Mouse (Mus musculus): ENCODE results near the gene Bgn. TPM values are rescaled to one million over a fixed set of nuclear protein-coding genes. Genes with fewer than 3 reads are reported as not detected.

Bgn gene
- total RNA-seq (2022): 10 to 100 TPM; 18.7 to 23.5 (median 19.3) TPM

- no peak for DNase-seq (ENCODE audit: low spot score in 2 of 2)
These were observed at the start of gene Bgn for GRCm38 (mm10) chrX:73483484-73483810. Bgn (plus strand) TSS chrX:73483602.

- no peak for DNase-seq (ENCODE audit: low spot score in 2 of 2)
These were observed 48.1 kb upstream of the Bgn start, which contains the start of gene Trex2 for GRCm38 (mm10) chrX:73435252-73435651. Trex2 (minus strand) TSS chrX:73435344.

GRCm38 (mm10) chrX:73441428-73441827, 42.0 kb upstream of the Bgn start:
- DNase-seq (ENCODE audit: low spot score in 2 of 2): no peak

- peak in 1 of 2 experiments; percentile 54 for DNase-seq (ENCODE audit: low spot score in 2 of 2)
These were observed 31.5 kb upstream of the Bgn start for GRCm38 (mm10) chrX:73451949-73452348.

GRCm38 (mm10) chrX:73458877-73459392, 24.5 kb upstream of the Bgn start, which contains the start of gene Haus7:
Haus7 (minus strand) TSS chrX:73459044.
- peak; percentile 74 to 92 for DNase-seq (ENCODE audit: low spot score in 2 of 2)

- no peak for DNase-seq (ENCODE audit: low spot score in 2 of 2)
These were observed 22.6 kb upstream of the Bgn start for GRCm38 (mm10) chrX:73460792-73461191.

- no peak for DNase-seq (ENCODE audit: low spot score in 2 of 2)
These were observed 17.8 kb upstream of the Bgn start for GRCm38 (mm10) chrX:73465483-73466186.

- DNase-seq (ENCODE audit: low spot score in 2 of 2): no peak
These were observed 15.8 kb upstream of the Bgn start for GRCm38 (mm10) chrX:73467446-73468241.

- DNase-seq (ENCODE audit: low spot score in 2 of 2): no peak
These were observed 15.1 kb upstream of the Bgn start for GRCm38 (mm10) chrX:73468330-73468729.

GRCm38 (mm10) chrX:73468752-73469151, 14.7 kb upstream of the Bgn start:
- DNase-seq (ENCODE audit: low spot score in 2 of 2): no peak

- no peak for DNase-seq (ENCODE audit: low spot score in 2 of 2)
These were observed 11.6 kb upstream of the Bgn start for GRCm38 (mm10) chrX:73471764-73472163.

GRCm38 (mm10) chrX:73474340-73475165, 8.8 kb upstream of the Bgn start:
- no peak for DNase-seq (ENCODE audit: low spot score in 2 of 2)

- no peak for DNase-seq (ENCODE audit: low spot score in 2 of 2)
These were observed 7.6 kb upstream of the Bgn start for GRCm38 (mm10) chrX:73475658-73476256.

GRCm38 (mm10) chrX:73476621-73477020, 6.8 kb upstream of the Bgn start:
- no peak for DNase-seq (ENCODE audit: low spot score in 2 of 2)

- no peak for DNase-seq (ENCODE audit: low spot score in 2 of 2)
These were observed 5.9 kb upstream of the Bgn start for GRCm38 (mm10) chrX:73477500-73477899.

GRCm38 (mm10) chrX:73479656-73480055, 3.7 kb upstream of the Bgn start:
- no peak for DNase-seq (ENCODE audit: low spot score in 2 of 2)

- DNase-seq (ENCODE audit: low spot score in 2 of 2): no peak
These were observed 3.1 kb upstream of the Bgn start for GRCm38 (mm10) chrX:73480334-73480733.

- DNase-seq (ENCODE audit: low spot score in 2 of 2): no peak
These were observed 539 bp upstream of the Bgn start for GRCm38 (mm10) chrX:73482643-73483483.

GRCm38 (mm10) chrX:73484076-73484475, 674 bp downstream of the Bgn start:
- no peak for DNase-seq (ENCODE audit: low spot score in 2 of 2)

- DNase-seq (ENCODE audit: low spot score in 2 of 2): no peak
These were observed 1.5 kb downstream of the Bgn start for GRCm38 (mm10) chrX:73484870-73485269.

Data from left cerebral cortex, adult 8-10 months (tissue).